Mouse (Mus musculus): Measurements from ENCODE around the gene Tmem169. TPM values are rescaled to one million over a fixed set of nuclear protein-coding genes. Genes with fewer than 3 reads are reported as not detected.

The Tmem169 gene
- polyA plus RNA-seq, 1 experiment from 2014 or later, result 5.2 TPM

DNA sequence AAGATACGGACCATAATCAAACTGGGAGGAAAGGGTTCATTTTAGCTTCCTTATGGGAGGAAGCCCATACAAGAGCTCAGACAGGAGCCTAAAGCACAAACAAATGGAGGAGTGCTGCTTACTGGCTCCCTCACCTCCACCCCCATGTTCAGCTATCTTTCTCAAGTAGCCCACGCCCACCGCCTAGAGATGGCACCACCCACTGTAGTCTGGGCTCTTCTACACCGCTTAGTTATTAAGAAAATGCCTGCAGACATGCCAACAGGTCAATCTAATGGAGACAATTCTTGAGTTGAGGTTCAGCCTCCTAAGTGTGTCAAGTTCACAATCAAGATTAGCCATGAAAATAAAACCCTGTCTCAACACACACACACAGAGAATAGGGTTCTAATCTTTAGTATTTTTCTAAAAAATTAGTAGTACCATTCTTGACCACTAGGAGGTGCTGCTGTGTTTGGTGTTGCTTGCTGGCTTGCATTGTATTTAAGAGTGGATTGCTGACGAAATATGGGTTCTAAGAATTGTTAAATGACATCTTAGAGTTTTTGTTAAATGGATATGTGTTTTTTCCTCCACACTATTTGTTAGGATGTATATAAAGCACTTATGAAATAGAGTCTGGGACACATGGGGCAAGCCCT is 29.4 kb downstream of the Tmem169 start:
- 76% methylated on average over 5 of the region's 5 CpGs for WGBS
- no peaks in the 10 kb centered on the region for H3K9me3 ChIP-seq
- no peak for DNase-seq (ENCODE audit: low spot score)
- no peak overlapping the region for H3K4me3 ChIP-seq
- H3K27me3 ChIP-seq (replicated peaks; ENCODE audit: low read depth, poor library complexity, severe bottlenecking), result no peaks in the 10 kb centered on the region
- peaks cover 65% of the 10 kb centered on the region for H3K36me3 ChIP-seq (replicated peaks)
- H3K4me1 ChIP-seq, result peaks cover 21% of the 10 kb centered on the region
- no peak overlapping the region for H3K27ac ChIP-seq (replicated peaks)

GRCm38 (mm10) chr1:72315447-72315846 is 31.3 kb downstream of the Tmem169 start:
- H3K27ac ChIP-seq (replicated peaks), result no peak overlapping the region
- DNase-seq (ENCODE audit: low spot score), result no peak
- H3K36me3 ChIP-seq (replicated peaks), result peaks cover 84% of the 10 kb centered on the region
- WGBS, result 89% methylated on average over 4 of the region's 4 CpGs
- H3K4me1 ChIP-seq, result peaks cover 1% of the 10 kb centered on the region
- no peaks in the 10 kb centered on the region for H3K9me3 ChIP-seq
- H3K27me3 ChIP-seq (replicated peaks; ENCODE audit: low read depth, poor library complexity, severe bottlenecking), result no peaks in the 10 kb centered on the region
- no peak overlapping the region for H3K4me3 ChIP-seq

- Histone ChIP-seq H3K27ac (replicated peaks) (no peak overlapping the region), H3K36me3 (replicated peaks) (peaks cover 87% of the 10 kb centered on the region), H3K27me3 (replicated peaks; ENCODE audit: low read depth, poor library complexity, severe bottlenecking) (no peaks in the 10 kb centered on the region), H3K4me3 (no peak overlapping the region), H3K9me3 (no peaks in the 10 kb centered on the region), H3K4me1 (no peaks in the 10 kb centered on the region)
- DNase-seq (ENCODE audit: low spot score), result no peak
- 79% methylated on average over 8 of the region's 8 CpGs for WGBS
These were observed 32.2 kb downstream of the Tmem169 start for GRCm38 (mm10) chr1:72316409-72316808.

- Histone ChIP-seq H3K36me3 (replicated peaks) (peaks cover 86% of the 10 kb centered on the region), H3K27ac (replicated peaks) (no peak overlapping the region), H3K4me1 (no peaks in the 10 kb centered on the region), H3K27me3 (replicated peaks; ENCODE audit: low read depth, poor library complexity, severe bottlenecking) (no peaks in the 10 kb centered on the region), H3K9me3 (no peaks in the 10 kb centered on the region), H3K4me3 (no peak overlapping the region)
- 86% methylated on average over 7 of the region's 7 CpGs for WGBS
- DNase-seq (ENCODE audit: low spot score), result no peak
These were observed 32.7 kb downstream of the Tmem169 start for GRCm38 (mm10) chr1:72316901-72317300.

DNA sequence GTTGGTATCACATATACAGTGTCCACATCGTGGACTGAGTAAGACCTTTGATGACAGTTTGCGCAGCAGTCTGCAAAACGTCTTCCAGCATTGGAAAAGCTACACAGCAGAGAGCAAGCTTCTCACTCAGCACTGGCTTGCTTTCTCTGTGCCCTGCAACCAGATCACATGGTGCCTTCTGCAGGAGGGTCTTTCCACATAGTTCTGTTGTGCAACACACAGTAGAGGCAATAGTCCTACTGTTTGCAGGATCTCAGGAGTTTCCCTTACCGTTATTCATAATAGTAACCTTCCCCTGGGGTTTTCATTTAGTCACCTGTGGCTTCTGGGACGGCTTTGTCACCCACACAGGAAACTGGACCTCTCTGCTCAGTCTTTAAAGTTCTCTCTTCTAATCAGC is 36.6 kb downstream of the Tmem169 start:
- Histone ChIP-seq H3K4me3 (no peak overlapping the region), H3K4me1 (no peaks in the 10 kb centered on the region), H3K9me3 (no peaks in the 10 kb centered on the region), H3K36me3 (replicated peaks) (peaks cover 96% of the 10 kb centered on the region), H3K27me3 (replicated peaks; ENCODE audit: low read depth, poor library complexity, severe bottlenecking) (no peaks in the 10 kb centered on the region), H3K27ac (replicated peaks) (no peak overlapping the region)
- no peak for DNase-seq (ENCODE audit: low spot score)
- 95% methylated on average over 5 of the region's 5 CpGs for WGBS

GRCm38 (mm10) chr1:72323248-72323647 is 39.1 kb downstream of the Tmem169 start:
- no peak overlapping the region for H3K27ac ChIP-seq (replicated peaks)
- no peaks in the 10 kb centered on the region for H3K9me3 ChIP-seq
- H3K4me1 ChIP-seq, result no peaks in the 10 kb centered on the region
- H3K27me3 ChIP-seq (replicated peaks; ENCODE audit: low read depth, poor library complexity, severe bottlenecking), result no peaks in the 10 kb centered on the region
- peaks cover 96% of the 10 kb centered on the region for H3K36me3 ChIP-seq (replicated peaks)
- 98% methylated on average over 4 of the region's 4 CpGs for WGBS
- H3K4me3 ChIP-seq, result no peak overlapping the region
- DNase-seq (ENCODE audit: low spot score), result no peak

DNA sequence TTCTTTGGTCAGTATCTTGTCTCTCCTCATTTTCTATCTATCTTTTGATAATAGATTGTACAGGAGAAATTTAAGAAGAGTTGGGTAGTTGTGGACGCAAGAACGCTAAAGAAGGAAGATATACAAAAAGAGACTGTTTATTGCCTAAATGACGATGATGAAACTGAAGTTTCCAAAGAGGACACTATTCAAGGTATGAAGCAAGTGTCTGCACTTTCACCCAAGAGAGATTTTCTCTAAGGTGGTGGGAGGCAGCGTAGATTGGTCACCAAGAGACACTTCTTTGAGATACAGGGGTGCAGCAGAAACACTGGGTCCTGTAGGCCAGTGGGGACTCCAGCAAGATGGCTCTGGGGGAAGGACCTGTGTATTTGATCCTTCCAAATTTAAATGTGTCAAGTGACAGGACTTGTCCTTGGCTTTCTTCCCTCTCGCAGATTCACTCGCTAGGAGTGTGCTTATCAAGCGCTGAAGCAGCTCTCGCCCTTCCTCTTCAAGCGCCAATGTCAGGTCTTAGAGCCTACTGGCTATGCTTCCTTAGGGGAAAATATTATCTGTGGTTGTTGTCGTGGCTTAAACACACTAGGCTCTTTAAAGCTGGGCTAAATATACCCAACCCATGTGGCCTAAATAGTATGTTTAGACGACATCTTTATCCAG is 42.1 kb downstream of the Tmem169 start:
- WGBS, result 92% methylated on average over 11 of the region's 11 CpGs
- H3K27me3 ChIP-seq (replicated peaks; ENCODE audit: low read depth, poor library complexity, severe bottlenecking), result no peaks in the 10 kb centered on the region
- H3K9me3 ChIP-seq, result no peaks in the 10 kb centered on the region
- no peak overlapping the region for H3K4me3 ChIP-seq
- H3K36me3 ChIP-seq (replicated peaks), result peaks cover 94% of the 10 kb centered on the region
- H3K4me1 ChIP-seq, result no peaks in the 10 kb centered on the region
- no peak for DNase-seq (ENCODE audit: low spot score)
- no peak overlapping the region for H3K27ac ChIP-seq (replicated peaks)

DNA sequence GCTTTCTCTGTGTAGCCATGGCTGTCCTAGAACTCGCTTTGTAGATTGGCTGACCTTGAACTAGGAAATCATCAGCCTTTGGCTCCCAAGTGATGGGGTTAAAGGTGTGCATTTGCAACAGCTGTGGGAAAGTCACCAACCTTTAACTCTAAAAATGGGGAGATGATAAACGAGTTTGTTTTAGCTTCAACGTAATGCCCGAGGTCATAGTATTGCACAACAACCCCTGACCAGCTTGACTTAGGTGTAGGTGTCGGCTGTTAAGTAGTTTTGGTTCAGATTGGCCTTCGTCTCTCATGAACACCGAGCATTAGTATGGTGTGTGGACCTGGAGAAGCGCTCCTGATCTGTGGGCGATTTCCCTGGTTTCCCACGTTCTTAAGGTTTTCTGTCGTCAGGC is 50.6 kb downstream of the Tmem169 start:
- Histone ChIP-seq H3K4me3 (no peak overlapping the region), H3K9me3 (no peaks in the 10 kb centered on the region), H3K4me1 (no peaks in the 10 kb centered on the region), H3K36me3 (replicated peaks) (peaks cover 89% of the 10 kb centered on the region), H3K27me3 (replicated peaks; ENCODE audit: low read depth, poor library complexity, severe bottlenecking) (no peaks in the 10 kb centered on the region), H3K27ac (replicated peaks) (no peak overlapping the region)
- 92% methylated on average over 11 of the region's 11 CpGs for WGBS
- DNase-seq (ENCODE audit: low spot score), result no peak

GRCm38 (mm10) chr1:72336780-72337179 is 52.6 kb downstream of the Tmem169 start:
- WGBS, result 95% methylated on average over 8 of the region's 8 CpGs
- no peak overlapping the region for H3K27ac ChIP-seq (replicated peaks)

DNA sequence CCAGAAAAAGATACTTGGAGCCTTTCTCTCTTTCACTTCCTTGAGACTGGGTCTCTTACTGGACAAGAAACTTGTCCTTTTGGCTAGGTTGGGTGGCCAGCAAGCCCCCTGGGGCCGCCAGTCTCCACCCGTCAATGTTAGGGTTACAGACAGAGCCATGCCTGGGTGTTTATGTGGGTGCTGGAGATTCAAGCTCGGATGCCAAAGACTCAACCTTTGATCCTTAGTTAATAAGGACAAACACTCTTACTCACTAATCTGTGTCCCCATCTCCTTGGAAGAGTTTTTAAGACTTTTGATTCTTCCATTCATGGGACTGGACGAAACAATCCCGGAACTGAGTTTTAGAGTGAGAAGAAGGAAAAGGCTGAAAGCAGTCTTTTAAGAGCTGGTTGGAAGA is 54.2 kb downstream of the Tmem169 start:
- no peak for DNase-seq (ENCODE audit: low spot score)
- Histone ChIP-seq H3K4me1 (no peaks in the 10 kb centered on the region), H3K27ac (replicated peaks) (no peak overlapping the region), H3K4me3 (no peak overlapping the region), H3K27me3 (replicated peaks; ENCODE audit: low read depth, poor library complexity, severe bottlenecking) (no peaks in the 10 kb centered on the region), H3K9me3 (no peaks in the 10 kb centered on the region), H3K36me3 (replicated peaks) (peaks cover 90% of the 10 kb centered on the region)
- 91% methylated on average over 5 of the region's 5 CpGs for WGBS

More at GRCm38 (mm10) chr1:72336780-72337179, 52.6 kb downstream of the Tmem169 start:
- Histone ChIP-seq H3K4me1 (no peaks in the 10 kb centered on the region), H3K9me3 (no peaks in the 10 kb centered on the region), H3K36me3 (replicated peaks) (peaks cover 89% of the 10 kb centered on the region), H3K4me3 (no peak overlapping the region), H3K27me3 (replicated peaks; ENCODE audit: low read depth, poor library complexity, severe bottlenecking) (no peaks in the 10 kb centered on the region)
- DNase-seq (ENCODE audit: low spot score), result no peak

GRCm38 (mm10) chr1:72347873-72348272 is 63.7 kb downstream of the Tmem169 start:
- H3K4me3 ChIP-seq, result no peak overlapping the region
- H3K27ac ChIP-seq (replicated peaks), result no peak overlapping the region
- H3K4me1 ChIP-seq, result no peaks in the 10 kb centered on the region
- peaks cover 95% of the 10 kb centered on the region for H3K36me3 ChIP-seq (replicated peaks)
- no peak for DNase-seq (ENCODE audit: low spot score)
- WGBS, result 76% methylated on average over 6 of the region's 6 CpGs
- no peaks in the 10 kb centered on the region for H3K27me3 ChIP-seq (replicated peaks; ENCODE audit: low read depth, poor library complexity, severe bottlenecking)
- no peaks in the 10 kb centered on the region for H3K9me3 ChIP-seq
